Mouse (Mus musculus) liver, embryonic 12.5 days (tissue): ENCODE measurements around the gene Cyp4f15. TPM values are rescaled to one million over a fixed set of nuclear protein-coding genes. Genes with fewer than 3 reads are reported as not detected.
A peak's percentile ranks its signal among the peaks of the same experiment; 100 is the strongest.
"Not testable (repeated sequence)": the region's sequence is repeated elsewhere in the genome, so short reads cannot be mapped to it uniquely, and the experiment has no call there.

Source experiments
- ATAC-seq: fragments of 200-750 bp; cut with Nextera tagmentation; 2 replicates; pipeline ENCODE4 v1.8.0; 2017; ENCODE audit warnings: moderate number of reproducible peaks, mild to moderate bottlenecking, moderate library complexity
- H3K27ac ChIP-seq: fragments of 300-500 bp; sonication (generic); 2 replicates; pipeline ENCODE4 v1.5.1; 2016; ENCODE audit warnings: mild to moderate bottlenecking
- H3K27me3 ChIP-seq: fragments of 300-500 bp; sonication (generic); replicated peaks from 2 replicates; pipeline ENCODE4 v1.6.1; 2016; ENCODE audit warnings: mild to moderate bottlenecking, moderate library complexity
- H3K36me3 ChIP-seq: fragments of 300-500 bp; sonication (generic); 2 replicates; pipeline ENCODE4 v1.6.1; 2016; ENCODE audit warnings: mild to moderate bottlenecking, moderate library complexity
- H3K4me1 ChIP-seq: fragments of 300-500 bp; sonication (generic); 2 replicates; pipeline ENCODE4 v1.6.1; 2016
- H3K4me2 ChIP-seq: fragments of 300-500 bp; sonication (generic); 2 replicates; pipeline ENCODE4 v1.6.1; 2016; ENCODE audit warnings: mild to moderate bottlenecking, moderate library complexity
- H3K4me3 ChIP-seq: fragments of 300-500 bp; sonication (generic); 2 replicates; pipeline ENCODE4 v1.5.1; 2016; ENCODE audit warnings: mild to moderate bottlenecking, moderate library complexity
- H3K9ac ChIP-seq: fragments of 300-500 bp; sonication (generic); 2 replicates; pipeline ENCODE4 v1.6.1; 2016; ENCODE audit warnings: mild to moderate bottlenecking, moderate library complexity
- H3K9me3 ChIP-seq: fragments of 300-500 bp; sonication (generic); replicated peaks from 2 replicates; pipeline ENCODE4 v1.6.1; 2016; ENCODE audit warnings: mild to moderate bottlenecking, moderate library complexity
- WGBS: fragments of 180-500 bp; shearing (Covaris S2); methylation state at CpG from one replicate; pipeline ENCODE4 v1.1.7; 2016; ENCODE audit not compliant: insufficient replicate concordance; 5-methylcytosine and 5-hydroxymethylcytosine counted together
- polyA plus RNA-seq: library from polyadenylated mRNA; unstranded; fragments of >200 nt; fragmentation: Nextera tagmentation; extraction: Ambion mirVana; gene quantifications from 2 replicates; pipeline ENCODE4 v1.2.1, GENCODE M21; 2016

Gene Cyp4f15
- polyA plus RNA-seq, 1 experiment from 2014 or later: 2.3 TPM

DNA sequence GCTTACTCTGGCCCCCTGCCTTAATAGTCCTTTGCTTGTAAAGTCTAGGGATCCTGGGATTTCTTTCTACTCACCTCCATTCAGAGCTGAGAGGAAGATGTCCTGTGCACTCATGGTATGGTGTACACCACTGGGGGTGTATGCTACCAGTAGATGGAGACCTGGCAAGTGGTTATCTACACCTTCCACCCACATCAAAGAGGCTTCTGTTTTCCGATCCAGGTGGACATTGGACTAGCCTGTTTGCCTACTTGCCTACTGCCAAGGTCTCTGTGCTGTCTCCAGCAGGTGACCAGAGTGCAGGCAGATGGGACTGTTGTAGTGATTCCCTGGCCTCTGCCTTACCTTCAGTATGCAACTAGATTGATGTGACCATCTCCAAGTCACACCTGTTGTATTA lies 5.5 kb downstream of the Cyp4f15 start:
- H3K4me2 ChIP-seq: no peak overlapping the region
- no peaks in the 10 kb centered on the region for H3K27me3 ChIP-seq
- 0 out of 2 replicates have a peak, but pooled peaks cover 4% of the 10 kb centered on the region for H3K36me3 ChIP-seq
- no peak overlapping the region for H3K4me3 ChIP-seq
- WGBS: 57% methylated on average over 1 of the region's 1 CpGs
- H3K9me3 ChIP-seq: 0 out of 2 replicates have a peak, but pooled peaks cover 5% of the 10 kb centered on the region
- no peak overlapping the region for H3K27ac ChIP-seq
- H3K4me1 ChIP-seq: no peaks in the 10 kb centered on the region
- peak; percentile 55; the same call in 1 of the 2 replicates for ATAC-seq
- H3K9ac ChIP-seq: no peak overlapping the region

DNA sequence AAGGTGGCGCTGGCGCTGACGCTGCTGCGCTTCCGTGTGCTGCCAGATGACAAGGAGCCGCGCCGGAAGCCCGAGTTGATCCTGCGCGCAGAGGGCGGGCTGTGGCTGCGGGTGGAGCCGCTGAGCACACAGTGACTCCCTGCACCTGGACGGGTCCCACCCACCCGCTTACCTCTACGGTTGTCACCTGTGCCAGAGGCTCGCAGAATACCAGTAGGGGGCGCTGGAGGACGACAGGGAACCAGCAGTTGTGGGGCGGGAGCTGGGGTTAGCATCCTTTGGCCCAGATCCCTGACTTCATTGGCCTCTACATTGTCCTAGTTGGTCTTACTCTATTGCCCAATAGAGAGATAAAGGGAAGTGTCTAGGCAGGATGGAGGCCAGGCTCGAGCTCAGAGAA lies 17.4 kb downstream of the Cyp4f15 start:
- Histone ChIP-seq H3K27ac (no peak overlapping the region), H3K27me3 (no peaks in the 10 kb centered on the region), H3K9ac (no peak overlapping the region), H3K36me3 (peaks cover 7% of the 10 kb centered on the region; the same call in 1 of the 2 replicates), H3K4me1 (no peaks in the 10 kb centered on the region), H3K9me3 (no peaks in the 10 kb centered on the region), H3K4me3 (no peak overlapping the region), H3K4me2 (no peak overlapping the region)
- 29% methylated on average over 22 of the region's 22 CpGs for WGBS
- ATAC-seq: no peak

DNA sequence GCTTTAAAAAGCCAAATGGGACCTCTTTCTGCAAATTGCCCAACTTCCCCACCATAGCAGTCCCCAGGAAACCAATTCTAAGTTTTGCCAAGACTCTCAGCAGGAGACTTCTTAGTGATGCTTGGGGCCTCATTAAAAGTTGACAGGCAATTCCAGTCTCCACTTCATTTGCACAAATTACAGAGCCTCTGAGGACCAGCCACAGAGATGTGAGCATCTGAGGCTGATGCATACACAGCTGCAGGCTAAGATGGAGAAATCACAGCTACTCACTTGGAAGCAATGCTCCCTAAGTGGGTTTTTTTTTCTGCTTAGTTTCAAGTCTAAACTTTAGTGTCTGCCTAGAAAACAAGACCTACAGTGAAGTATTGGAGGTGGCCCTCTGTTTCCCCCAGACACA lies 25.1 kb downstream of the Cyp4f15 start:
- not testable (repeated sequence) for ATAC-seq, H3K27ac ChIP-seq, H3K9ac ChIP-seq, H3K9me3 ChIP-seq, H3K4me2 ChIP-seq, H3K27me3 ChIP-seq, H3K36me3 ChIP-seq, H3K4me1 ChIP-seq, H3K4me3 ChIP-seq

DNA sequence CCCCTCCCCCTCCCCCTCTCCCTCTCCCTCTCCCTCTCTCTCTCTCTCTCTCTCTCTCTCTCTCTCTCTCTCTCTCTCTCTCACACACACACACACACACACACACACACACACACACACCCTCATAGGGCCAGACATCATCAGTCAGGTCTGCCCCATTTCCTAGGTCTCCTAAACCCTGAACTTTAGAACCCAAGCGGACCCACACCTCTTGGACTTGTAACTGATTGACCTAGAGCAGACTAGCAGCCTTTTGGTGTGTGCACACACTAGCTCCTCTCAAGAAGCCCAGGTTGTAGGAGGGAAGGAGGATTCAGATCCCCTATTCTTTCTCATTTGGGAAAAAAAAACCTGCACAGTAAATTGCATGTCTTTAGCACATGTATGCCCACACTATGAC lies 36.7 kb downstream of the Cyp4f15 start:
- H3K4me3 ChIP-seq, H3K27ac ChIP-seq, H3K4me1 ChIP-seq, H3K36me3 ChIP-seq, H3K9ac ChIP-seq, ATAC-seq, H3K9me3 ChIP-seq, H3K4me2 ChIP-seq, H3K27me3 ChIP-seq: not testable (repeated sequence)
- WGBS: 70% methylated on average over 1 of the region's 1 CpGs

DNA sequence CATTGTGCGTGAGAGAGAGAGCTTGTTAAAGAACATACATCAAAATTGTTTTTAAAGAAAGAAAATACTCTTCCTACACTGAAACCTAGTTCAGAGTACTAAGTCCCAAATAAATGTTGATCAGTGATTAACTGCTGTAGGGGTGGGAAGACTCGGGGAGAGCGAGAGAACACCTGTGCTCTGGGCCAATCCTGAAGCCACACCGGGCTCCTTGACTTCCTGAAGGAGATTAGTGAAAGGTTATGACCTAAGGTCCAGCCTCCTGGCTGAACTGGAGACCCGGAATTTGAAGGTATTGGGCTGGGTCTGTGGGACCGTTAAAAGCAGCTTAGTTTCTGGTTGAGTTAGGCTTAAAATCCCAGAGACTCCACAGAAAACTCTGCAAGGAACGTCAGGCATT lies 37.3 kb downstream of the Cyp4f15 start:
- 75% methylated on average over 7 of the region's 7 CpGs for WGBS
- H3K36me3 ChIP-seq: no peaks in the 10 kb centered on the region
- H3K27ac ChIP-seq: no peak overlapping the region
- no peak overlapping the region for H3K4me3 ChIP-seq
- no peaks in the 10 kb centered on the region for H3K9me3 ChIP-seq
- no peak overlapping the region for H3K4me2 ChIP-seq
- no peak overlapping the region for H3K9ac ChIP-seq
- H3K27me3 ChIP-seq: no peaks in the 10 kb centered on the region
- no peaks in the 10 kb centered on the region for H3K4me1 ChIP-seq
- no peak for ATAC-seq

DNA sequence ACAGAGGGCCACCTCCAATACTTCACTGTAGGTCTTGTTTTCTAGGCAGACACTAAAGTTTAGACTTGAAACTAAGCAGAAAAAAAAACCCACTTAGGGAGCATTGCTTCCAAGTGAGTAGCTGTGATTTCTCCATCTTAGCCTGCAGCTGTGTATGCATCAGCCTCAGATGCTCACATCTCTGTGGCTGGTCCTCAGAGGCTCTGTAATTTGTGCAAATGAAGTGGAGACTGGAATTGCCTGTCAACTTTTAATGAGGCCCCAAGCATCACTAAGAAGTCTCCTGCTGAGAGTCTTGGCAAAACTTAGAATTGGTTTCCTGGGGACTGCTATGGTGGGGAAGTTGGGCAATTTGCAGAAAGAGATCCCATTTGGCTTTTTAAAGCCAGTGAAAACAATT lies 40.9 kb downstream of the Cyp4f15 start:
- not testable (repeated sequence) for ATAC-seq, H3K27ac ChIP-seq, H3K4me2 ChIP-seq, H3K36me3 ChIP-seq, H3K9me3 ChIP-seq, H3K27me3 ChIP-seq, H3K4me1 ChIP-seq, H3K9ac ChIP-seq, H3K4me3 ChIP-seq

DNA sequence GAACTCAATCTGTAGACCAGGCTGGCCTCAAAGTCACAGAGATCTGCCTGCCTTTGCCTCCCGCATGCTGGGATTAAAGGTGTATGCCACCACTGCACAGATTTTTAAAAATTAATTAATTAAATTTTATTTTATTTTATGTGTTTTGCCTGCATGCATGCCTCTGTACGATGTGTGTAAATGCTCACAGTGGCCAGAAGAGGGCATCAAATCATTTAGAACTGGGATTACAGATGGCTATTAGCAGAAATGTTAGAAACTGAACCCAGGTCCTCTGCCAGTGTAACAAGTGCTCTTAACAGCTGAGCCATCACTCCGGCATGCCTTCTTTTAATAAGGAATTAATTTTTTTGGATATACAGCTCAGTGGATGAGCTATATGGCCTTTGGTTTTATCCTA lies 43.6 kb downstream of the Cyp4f15 start:
- no peak for ATAC-seq
- Histone ChIP-seq H3K4me2 (no peak overlapping the region), H3K36me3 (no peaks in the 10 kb centered on the region), H3K4me1 (no peaks in the 10 kb centered on the region), H3K27ac (no peak overlapping the region), H3K27me3 (no peaks in the 10 kb centered on the region), H3K9me3 (peaks cover 5% of the 10 kb centered on the region; the same call in 1 of the 2 replicates), H3K9ac (no peak overlapping the region), H3K4me3 (no peak overlapping the region)
- WGBS: 55% methylated on average over 3 of the region's 3 CpGs

DNA sequence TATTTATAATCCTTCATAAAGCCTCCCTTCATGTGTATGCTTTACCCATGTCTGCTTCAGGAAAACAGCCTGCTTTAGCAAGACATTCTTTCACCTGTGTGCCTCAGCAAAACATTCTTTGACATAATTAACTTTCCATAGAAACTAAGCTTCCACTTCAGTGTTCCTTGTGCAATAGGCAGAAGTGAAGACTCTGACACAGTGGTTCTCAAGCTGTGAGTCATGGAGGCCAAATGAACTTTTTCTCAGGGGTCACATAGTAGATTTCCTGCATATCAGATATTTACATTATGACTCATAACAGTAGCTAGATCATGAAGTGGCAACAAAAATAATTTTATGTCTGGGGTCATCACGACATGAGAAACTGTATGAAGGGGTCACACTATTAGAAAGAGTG lies 53.0 kb downstream of the Cyp4f15 start:
- H3K36me3 ChIP-seq: no peaks in the 10 kb centered on the region
- no peaks in the 10 kb centered on the region for H3K9me3 ChIP-seq
- 76% methylated on average over 1 of the region's 1 CpGs for WGBS
- ATAC-seq: no peak
- no peaks in the 10 kb centered on the region for H3K4me1 ChIP-seq
- H3K4me3 ChIP-seq: no peak overlapping the region
- H3K4me2 ChIP-seq: no peak overlapping the region
- H3K27me3 ChIP-seq: no peaks in the 10 kb centered on the region
- H3K27ac ChIP-seq: no peak overlapping the region
- H3K9ac ChIP-seq: no peak overlapping the region

DNA sequence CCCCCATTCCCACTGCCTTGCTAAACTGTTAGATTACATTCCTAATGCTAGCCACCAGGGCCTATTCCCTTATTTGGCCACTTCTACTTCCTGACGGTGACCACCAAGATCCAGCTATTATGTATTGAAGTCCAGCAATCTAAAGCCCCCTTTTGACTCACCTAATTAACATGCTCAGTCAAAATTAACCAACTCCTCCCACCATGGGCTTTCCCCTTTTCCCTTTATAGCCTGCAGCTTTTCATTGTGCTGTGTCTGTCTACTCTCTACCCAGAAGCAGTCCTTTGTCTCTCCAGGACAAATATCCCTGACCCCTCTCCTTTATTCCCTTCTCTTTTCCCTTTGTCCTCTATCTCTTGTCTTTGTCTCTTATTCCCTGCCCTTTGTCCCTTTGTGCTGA lies 55.6 kb downstream of the Cyp4f15 start:
- H3K9ac ChIP-seq: no peak overlapping the region
- H3K9me3 ChIP-seq: no peaks in the 10 kb centered on the region
- H3K36me3 ChIP-seq: no peaks in the 10 kb centered on the region
- no peak for ATAC-seq
- H3K27me3 ChIP-seq: no peaks in the 10 kb centered on the region
- H3K4me2 ChIP-seq: no peak overlapping the region
- no peak overlapping the region for H3K4me3 ChIP-seq
- WGBS: 59% methylated on average over 1 of the region's 1 CpGs
- no peak overlapping the region for H3K27ac ChIP-seq
- no peaks in the 10 kb centered on the region for H3K4me1 ChIP-seq

DNA sequence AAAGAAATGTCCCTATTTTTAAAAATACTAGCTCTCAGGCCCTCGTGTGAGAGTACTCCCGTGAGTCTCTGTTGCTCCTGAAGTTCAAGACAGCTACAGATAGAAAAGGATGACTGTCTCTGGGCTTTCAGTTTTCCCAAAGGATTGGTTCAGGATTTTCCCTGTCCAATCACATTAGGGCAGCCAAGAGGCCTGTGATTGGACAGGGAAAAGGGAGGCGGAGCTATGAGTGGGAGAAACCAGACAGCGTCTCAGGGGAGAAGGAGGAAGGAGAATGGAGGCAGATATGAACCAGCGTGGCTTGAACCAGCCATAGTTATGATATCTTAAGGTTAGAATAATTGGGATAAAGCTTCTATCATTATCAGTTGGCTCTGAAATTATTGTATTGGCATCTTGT lies 65.2 kb downstream of the Cyp4f15 start:
- no peaks in the 10 kb centered on the region for H3K4me1 ChIP-seq
- H3K27ac ChIP-seq: no peak overlapping the region
- H3K9ac ChIP-seq: no peak overlapping the region
- H3K9me3 ChIP-seq: no peaks in the 10 kb centered on the region
- no peak overlapping the region for H3K4me3 ChIP-seq
- H3K36me3 ChIP-seq: no peaks in the 10 kb centered on the region
- no peak overlapping the region for H3K4me2 ChIP-seq
- H3K27me3 ChIP-seq: no peaks in the 10 kb centered on the region
- ATAC-seq: no peak
- 40% methylated on average over 5 of the region's 5 CpGs for WGBS

Other genes with a start within 250 kb of the Cyp4f15 start
- gene Cyp4f39, start 232.9 kb upstream of the Cyp4f15 start, polyA plus RNA-seq: 0.32 and 0.50 TPM in 2 replicates
- gene Cyp4f17, start 179.6 kb upstream of the Cyp4f15 start, polyA plus RNA-seq: 0.91 and 0.96 TPM in 2 replicates
- gene Cyp4f16, start 149.1 kb upstream of the Cyp4f15 start, polyA plus RNA-seq: 5.2 and 5.6 TPM in 2 replicates
- gene Cyp4f37, start 64.3 kb upstream of the Cyp4f15 start, polyA plus RNA-seq: not detected in 2 replicates
- gene Cyp4f40, start 26.7 kb upstream of the Cyp4f15 start, polyA plus RNA-seq: not detected in 2 replicates
- 15.4 and 16.4 TPM in 2 replicates for gene Zfp871, start 102.7 kb downstream of the Cyp4f15 start, polyA plus RNA-seq
- gene Zfp811, start 124.3 kb downstream of the Cyp4f15 start, polyA plus RNA-seq: 0.18 and 0.31 TPM in 2 replicates
- 2.5 and 4.0 TPM in 2 replicates for gene Zfp799, start 144.6 kb downstream of the Cyp4f15 start, polyA plus RNA-seq
- 1.8 and 2.8 TPM in 2 replicates for gene Zfp870, start 206.0 kb downstream of the Cyp4f15 start, polyA plus RNA-seq
- gene Cyp4f14, start 231.7 kb downstream of the Cyp4f15 start, polyA plus RNA-seq: not detected in 2 replicates